11 mouse cellular contexts compared by ENCODE assay signal in genomic region chr19:38298018-38298626, GRCm38 (mm10). TPM values are rescaled to one million over a fixed set of nuclear protein-coding genes. Genes with fewer than 3 reads are reported as not detected.
A peak's percentile ranks its signal among the peaks of the same experiment; 100 is the strongest.
DNase-seq lines count a peak whose midpoint lies in the region; ATAC-seq and TF ChIP-seq lines count a peak whose summit lies in the region.
"Had no signal": no experiment of that assay in that cellular context is flagged by ENCODE, and none has a peak within 500 bp of the region (broad histone marks: within the 10 kb centered on the region; RNA-seq: fewer than 3 reads in every experiment).

No protein-coding gene starts in this region.

- no peak overlapping the region for H3K9ac ChIP-seq in lung, embryonic 14.5 days
- no peak overlapping the region for H3K9ac ChIP-seq in embryonic facial prominence, embryonic 12.5 days

- 15% methylated on average over 3 of the region's 3 CpGs for WGBS in lung, embryonic 14.5 days
- WGBS in lung, adult 2 months, result 26% methylated on average over 3 of the region's 3 CpGs
- WGBS in embryonic facial prominence, embryonic 12.5 days, result 4% methylated on average over 3 of the region's 3 CpGs

- H3K27ac ChIP-seq in lung, embryonic 14.5 days (ENCODE audit: low read depth), result no peak overlapping the region
- H3K27ac ChIP-seq in embryonic facial prominence, embryonic 12.5 days, result peak overlapping the region; percentile 31; the same call in 1 of the 2 replicates
- H3K27ac ChIP-seq: macrophage had no signal

- H3K27me3 ChIP-seq in lung, embryonic 14.5 days (ENCODE audit: insufficient read depth, low read length), result no peaks in the 10 kb centered on the region
- H3K27me3 ChIP-seq in embryonic facial prominence, embryonic 12.5 days, result no peaks in the 10 kb centered on the region

- no peak overlapping the region for H3K4me3 ChIP-seq in lung, embryonic 14.5 days (ENCODE audit: low read depth, low read length)
- H3K4me3 ChIP-seq in lung, adult 2 months (replicated peaks; ENCODE audit: extremely low read depth, low read depth, low read length), result no peak overlapping the region
- H3K4me3 ChIP-seq in embryonic facial prominence, embryonic 12.5 days, result no peak overlapping the region

- H3K36me3 ChIP-seq in lung, embryonic 14.5 days (ENCODE audit: insufficient read depth), result no peaks in the 10 kb centered on the region
- no peaks in the 10 kb centered on the region for H3K36me3 ChIP-seq in embryonic facial prominence, embryonic 12.5 days

- intact Hi-C loops in gastrocnemius, postnatal 36 days (cut with DNase I), result no loop called here

- H3K4me1 ChIP-seq in lung, embryonic 14.5 days (ENCODE audit: insufficient read depth), result no peaks in the 10 kb centered on the region
- H3K4me1 ChIP-seq in lung, adult 2 months (ENCODE audit: control insufficient read depth, insufficient read depth, low read length), result no peaks in the 10 kb centered on the region
- H3K4me1 ChIP-seq in embryonic facial prominence, embryonic 12.5 days, result 0 out of 2 replicates have a peak, but pooled peaks cover 5% of the 10 kb centered on the region

- no peaks in the 10 kb centered on the region for H3K9me3 ChIP-seq in lung, embryonic 14.5 days (ENCODE audit: low read depth, low read length)
- H3K9me3 ChIP-seq in embryonic facial prominence, embryonic 12.5 days, result no peaks in the 10 kb centered on the region

- ATAC-seq in lung, embryonic 14.5 days (ENCODE audit: insufficient read depth), result no peak
- no peak; the same call in 1 of the 2 replicates for ATAC-seq in embryonic facial prominence, embryonic 12.5 days (ENCODE audit: insufficient number of reproducible peaks, insufficient read depth, low FRiP score, low TSS enrichment)

- H3K4me2 ChIP-seq in lung, embryonic 14.5 days, result no peak overlapping the region
- H3K4me2 ChIP-seq in embryonic facial prominence, embryonic 12.5 days (replicated peaks), result no peak overlapping the region

- no peak for TF ChIP-seq POLR2A in lung, adult 2 months (IDR thresholded peaks at IDR 0.05; ENCODE audit: borderline replicate concordance, extremely low read depth, low read depth, low read length)

- TF ChIP-seq CTCF in lung, embryonic 14.5 days (IDR thresholded peaks at IDR 0.05; ENCODE audit: low read depth), result no peak
- no peak for TF ChIP-seq CTCF in lung, adult 2 months (IDR thresholded peaks at IDR 0.05; ENCODE audit: insufficient read depth, low read length)

- DNase-seq in lung, embryonic 14.5 days, result peak; percentile 45
- DNase-seq in lung, adult 2 months, result no peak
- peak; percentile 47 for DNase-seq in ZHBTc4 (ENCODE audit: low read depth, low spot score)
- DNase-seq in retina, embryonic 14.5 days (ENCODE audit: low spot score), result peak; percentile 60
- no peak for DNase-seq in left cerebral cortex, adult 9 months (ENCODE audit: low spot score in 2 of 2)
- no peak for DNase-seq in gastrocnemius, postnatal 36 days
- no peak for DNase-seq in frontal cortex, postnatal 36 days (ENCODE audit: low spot score in 2 of 2)
- DNase-seq: cerebellum, adult 11-12 months; kidney, postnatal 25 days had no signal

RNA-seq across cellular contexts. Expression of gene Lgi1, which starts 33.8 kb away (rescaled TPM):
- polyA plus RNA-seq in lung, embryonic 14.5 days (2014; fragmentation: Nextera tagmentation; extraction: Ambion mirVana), result 0.15 TPM in 1 of 2 replicates, not detected in the other
- 0.12 and 0.25 TPM in 2 replicates for polyA plus RNA-seq in lung, adult 2 months (2012; rRNA removed)
- 1.7 and 2.3 TPM in 2 replicates for polyA plus RNA-seq in embryonic facial prominence, embryonic 12.5 days (2016; fragmentation: Nextera tagmentation; extraction: Ambion mirVana)
- 1 to 10 TPM; 1.5 to 3.1 TPM for total RNA-seq in gastrocnemius, postnatal 36 days (2021)
- polyA plus RNA-seq: macrophage had no signal

Comparison
In these comparisons a context has a peak if more than half of its experiments do, and no peak if none do; other contexts are left out.
1. DNase-seq: peak in lung, embryonic 14.5 days (single experiment), ZHBTc4 (single experiment) and retina, embryonic 14.5 days (single experiment); none in lung, adult 2 months (single experiment), left cerebral cortex, adult 9 months (0 of 2), gastrocnemius, postnatal 36 days (0 of 2) and frontal cortex, postnatal 36 days (0 of 2).